13 mouse cellular contexts compared by ENCODE assay signal in the genomic region with DNA sequence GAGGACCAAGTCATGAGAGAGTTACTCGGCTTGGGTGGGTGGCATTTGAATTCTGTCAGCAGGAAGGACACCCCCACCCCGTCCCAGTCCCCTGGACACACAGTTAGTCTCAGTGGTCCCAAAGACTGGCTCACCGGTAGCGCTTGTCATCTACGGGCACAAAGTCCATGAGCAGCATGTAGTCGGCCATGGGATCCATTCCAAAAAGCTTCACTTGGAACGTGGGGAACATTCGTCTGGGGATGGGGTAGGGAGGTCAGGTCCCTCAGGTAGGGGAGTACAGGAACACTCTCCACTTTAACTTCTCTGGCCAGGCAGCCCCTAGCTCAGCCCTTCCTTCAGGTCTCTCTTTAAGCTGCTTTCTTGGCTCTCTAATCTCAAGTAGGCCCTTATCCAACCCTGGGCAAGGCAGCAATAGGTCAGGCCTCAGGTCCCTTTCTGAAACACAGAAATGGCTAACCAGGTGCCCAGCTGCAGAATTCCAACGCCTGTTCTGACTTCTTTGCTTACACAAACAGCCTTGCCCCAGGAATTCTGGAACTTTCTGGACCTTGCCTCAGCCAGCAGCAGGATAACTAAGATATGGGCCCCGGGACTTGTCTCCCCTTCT. TPM values are rescaled to one million over a fixed set of nuclear protein-coding genes. Genes with fewer than 3 reads are reported as not detected.
A peak's percentile ranks its signal among the peaks of the same experiment; 100 is the strongest.
DNase-seq lines count a peak whose midpoint lies in the region; ATAC-seq lines count a peak whose summit lies in the region.
"Had no signal": no experiment of that assay in that cellular context is flagged by ENCODE, and none has a peak within 500 bp of the region (broad histone marks: within the 10 kb centered on the region; RNA-seq: fewer than 3 reads in every experiment).

No protein-coding gene starts in this region.

- H3K36me3 ChIP-seq in heart, embryonic 10.5 days, result no peaks in the 10 kb centered on the region
- H3K36me3 ChIP-seq in midbrain, embryonic 10.5 days, result no peaks in the 10 kb centered on the region
- no peaks in the 10 kb centered on the region for H3K36me3 ChIP-seq in midbrain, embryonic 16.5 days (ENCODE audit: control insufficient read depth, insufficient read depth, low read length)
- H3K36me3 ChIP-seq in hindbrain, embryonic 15.5 days, result no peaks in the 10 kb centered on the region
- no peaks in the 10 kb centered on the region for H3K36me3 ChIP-seq in neural tube, embryonic 13.5 days
- H3K36me3 ChIP-seq in kidney, embryonic 16.5 days (ENCODE audit: insufficient read depth, low read length), result no peaks in the 10 kb centered on the region
- H3K36me3 ChIP-seq: liver, embryonic 12.5 days had no signal

- H3K4me1 ChIP-seq in heart, embryonic 10.5 days, result peaks cover 61% of the 10 kb centered on the region
- H3K4me1 ChIP-seq in midbrain, embryonic 10.5 days, result peaks cover 61% of the 10 kb centered on the region
- H3K4me1 ChIP-seq in midbrain, embryonic 16.5 days (ENCODE audit: control insufficient read depth, insufficient read depth, low read length), result peaks cover 23% of the 10 kb centered on the region
- H3K4me1 ChIP-seq in hindbrain, embryonic 15.5 days (replicated peaks), result peaks cover 40% of the 10 kb centered on the region
- peaks cover 47% of the 10 kb centered on the region for H3K4me1 ChIP-seq in neural tube, embryonic 13.5 days (replicated peaks)
- H3K4me1 ChIP-seq in kidney, embryonic 16.5 days (ENCODE audit: insufficient read depth, low read length), result peaks cover 39% of the 10 kb centered on the region

- peak overlapping the region; percentile 63 for H3K4me3 ChIP-seq in heart, embryonic 10.5 days
- peak overlapping the region; percentile 48; the same call in 1 of the 2 replicates for H3K4me3 ChIP-seq in midbrain, embryonic 10.5 days
- no peak overlapping the region for H3K4me3 ChIP-seq in midbrain, embryonic 16.5 days (ENCODE audit: low read depth, low read length)
- no peak overlapping the region; the same call in 1 of the 2 replicates for H3K4me3 ChIP-seq in hindbrain, embryonic 15.5 days
- peak overlapping the region; percentile 36 for H3K4me3 ChIP-seq in neural tube, embryonic 13.5 days
- no peak overlapping the region for H3K4me3 ChIP-seq in kidney, embryonic 16.5 days (ENCODE audit: low read length)

- no peaks in the 10 kb centered on the region for H3K9me3 ChIP-seq in heart, embryonic 10.5 days
- H3K9me3 ChIP-seq in midbrain, embryonic 10.5 days (replicated peaks), result no peaks in the 10 kb centered on the region
- no peaks in the 10 kb centered on the region for H3K9me3 ChIP-seq in midbrain, embryonic 16.5 days (replicated peaks; ENCODE audit: control insufficient read depth, low read length, poor library complexity, severe bottlenecking)
- H3K9me3 ChIP-seq in hindbrain, embryonic 15.5 days, result no peaks in the 10 kb centered on the region
- no peaks in the 10 kb centered on the region; the same call in 1 of the 2 replicates for H3K9me3 ChIP-seq in neural tube, embryonic 13.5 days
- no peaks in the 10 kb centered on the region for H3K9me3 ChIP-seq in kidney, embryonic 16.5 days (ENCODE audit: low read length)
- H3K9me3 ChIP-seq: liver, embryonic 12.5 days had no signal

- DNase-seq in heart, embryonic 10.5 days (ENCODE audit: low spot score), result no peak
- DNase-seq in heart, postnatal 10 days, result no peak
- DNase-seq in midbrain, embryonic 10.5 days (ENCODE audit: low spot score), result peak; percentile 34
- DNase-seq in kidney, postnatal 4 days, result no peak
- DNase-seq: B cell, adult 2 months; cerebellum, adult 8-10 months had no signal

- intact Hi-C loops in heart, postnatal 10 days (cut with DNase I), result no loop called here

- WGBS in heart, embryonic 10.5 days, result 23% methylated on average over 10 of the region's 10 CpGs
- 5% methylated on average over 10 of the region's 10 CpGs for WGBS in midbrain, embryonic 10.5 days
- 11% methylated on average over 10 of the region's 10 CpGs for WGBS in midbrain, embryonic 16.5 days
- WGBS in hindbrain, embryonic 15.5 days, result 14% methylated on average over 10 of the region's 10 CpGs
- WGBS in neural tube, embryonic 13.5 days, result 4% methylated on average over 10 of the region's 10 CpGs
- 44% methylated on average over 10 of the region's 10 CpGs for WGBS in kidney, embryonic 16.5 days

- no peak for ATAC-seq in midbrain, embryonic 16.5 days
- ATAC-seq in hindbrain, embryonic 15.5 days (ENCODE audit: low FRiP score, low read depth), result no peak
- ATAC-seq in neural tube, embryonic 13.5 days (ENCODE audit: low read depth), result no peak
- no peak for ATAC-seq in kidney, embryonic 16.5 days (ENCODE audit: low FRiP score, low TSS enrichment)
- ATAC-seq: liver, embryonic 12.5 days had no signal

- no peak overlapping the region for H3K4me2 ChIP-seq in midbrain, embryonic 16.5 days (ENCODE audit: low read length)
- 0 out of 2 replicates have a peak overlapping the region, but pooled peaks have one; percentile 59 for H3K4me2 ChIP-seq in hindbrain, embryonic 15.5 days
- peak overlapping the region; percentile 55 for H3K4me2 ChIP-seq in neural tube, embryonic 13.5 days
- H3K4me2 ChIP-seq in kidney, embryonic 16.5 days (replicated peaks; ENCODE audit: low read depth, low read length), result no peak overlapping the region
- H3K4me2 ChIP-seq: liver, embryonic 12.5 days had no signal

- no peak overlapping the region for H3K27ac ChIP-seq in heart, embryonic 10.5 days
- no peak overlapping the region for H3K27ac ChIP-seq in midbrain, embryonic 10.5 days (replicated peaks)
- H3K27ac ChIP-seq in midbrain, embryonic 16.5 days (ENCODE audit: low read length), result no peak overlapping the region
- H3K27ac ChIP-seq in hindbrain, embryonic 15.5 days (replicated peaks), result no peak overlapping the region
- no peak overlapping the region for H3K27ac ChIP-seq in neural tube, embryonic 13.5 days (replicated peaks)
- no peak overlapping the region for H3K27ac ChIP-seq in kidney, embryonic 16.5 days (ENCODE audit: low read length)
- H3K27ac ChIP-seq: liver, embryonic 12.5 days had no signal

- no peak overlapping the region for H3K9ac ChIP-seq in midbrain, embryonic 16.5 days (ENCODE audit: low read depth, low read length)
- no peak overlapping the region for H3K9ac ChIP-seq in hindbrain, embryonic 15.5 days
- no peak overlapping the region for H3K9ac ChIP-seq in neural tube, embryonic 13.5 days
- no peak overlapping the region for H3K9ac ChIP-seq in kidney, embryonic 16.5 days (replicated peaks; ENCODE audit: low read length)
- H3K9ac ChIP-seq: liver, embryonic 12.5 days had no signal

- peaks cover 100% of the 10 kb centered on the region for H3K27me3 ChIP-seq in heart, embryonic 10.5 days (ENCODE audit: insufficient read depth, poor library complexity, severe bottlenecking)
- H3K27me3 ChIP-seq in midbrain, embryonic 10.5 days (ENCODE audit: low read depth, poor library complexity, severe bottlenecking), result peaks cover 100% of the 10 kb centered on the region
- H3K27me3 ChIP-seq in midbrain, embryonic 16.5 days (ENCODE audit: control insufficient read depth, insufficient read depth, low read depth, low read length), result peaks cover 79% of the 10 kb centered on the region
- peaks cover 92% of the 10 kb centered on the region for H3K27me3 ChIP-seq in hindbrain, embryonic 15.5 days
- H3K27me3 ChIP-seq in neural tube, embryonic 13.5 days, result peaks cover 100% of the 10 kb centered on the region
- peaks cover 99% of the 10 kb centered on the region for H3K27me3 ChIP-seq in kidney, embryonic 16.5 days (ENCODE audit: insufficient read depth, low read length)

RNA-seq across cellular contexts. Expression of a gene that starts 5.5 kb away (rescaled TPM):
- 1.00 and 6.9 TPM in 2 replicates for polyA plus RNA-seq in heart, embryonic 10.5 days (2016; fragmentation: Nextera tagmentation; extraction: Ambion mirVana)
- 1 to 10 TPM in 1 of 2 experiments, under 1 TPM in 1; 0.57 to 1.1 TPM for total RNA-seq in heart, postnatal 10 days (2021)
- polyA plus RNA-seq in midbrain, embryonic 10.5 days (2016; fragmentation: Nextera tagmentation; extraction: Ambion mirVana), result 0.97 and 1.7 TPM in 2 replicates
- polyA plus RNA-seq in midbrain, embryonic 16.5 days (2015; fragmentation: Nextera tagmentation; extraction: Ambion mirVana), result 0.33 and 0.66 TPM in 2 replicates
- 1.1 and 1.2 TPM in 2 replicates for polyA plus RNA-seq in hindbrain, embryonic 15.5 days (2015; fragmentation: Nextera tagmentation; extraction: Ambion mirVana)
- 1.5 and 2.2 TPM in 2 replicates for polyA plus RNA-seq in neural tube, embryonic 13.5 days (2015; fragmentation: Nextera tagmentation; extraction: Ambion mirVana)
- polyA plus RNA-seq in kidney, embryonic 16.5 days (2015; fragmentation: Nextera tagmentation; extraction: Ambion mirVana), result 0.26 and 0.32 TPM in 2 replicates
- total RNA-seq: megakaryocyte-erythroid progenitor cell, adult 5-6 weeks; MEL had no signal
- polyA plus RNA-seq: liver, embryonic 12.5 days had no signal

RNA-seq across cellular contexts. Expression of a gene that starts 37.2 kb away (rescaled TPM):
- polyA plus RNA-seq in heart, embryonic 10.5 days (2016; fragmentation: Nextera tagmentation; extraction: Ambion mirVana), result 6.0 and 7.4 TPM in 2 replicates
- total RNA-seq in heart, postnatal 10 days (2021), result 1 to 10 TPM in 1 of 2 experiments, under 1 TPM in 1; 0.77 to 1.2 TPM
- 4.5 and 4.6 TPM in 2 replicates for polyA plus RNA-seq in midbrain, embryonic 10.5 days (2016; fragmentation: Nextera tagmentation; extraction: Ambion mirVana)
- 9.4 and 9.8 TPM in 2 replicates for polyA plus RNA-seq in midbrain, embryonic 16.5 days (2015; fragmentation: Nextera tagmentation; extraction: Ambion mirVana)
- 11.8 and 14.8 TPM in 2 replicates for polyA plus RNA-seq in hindbrain, embryonic 15.5 days (2015; fragmentation: Nextera tagmentation; extraction: Ambion mirVana)
- 9.5 and 13.6 TPM in 2 replicates for polyA plus RNA-seq in neural tube, embryonic 13.5 days (2015; fragmentation: Nextera tagmentation; extraction: Ambion mirVana)
- 0.96 and 1.3 TPM in 2 replicates for polyA plus RNA-seq in kidney, embryonic 16.5 days (2015; fragmentation: Nextera tagmentation; extraction: Ambion mirVana)

RNA-seq across cellular contexts. Expression of a gene that starts 41.2 kb away (rescaled TPM):
- polyA plus RNA-seq in heart, embryonic 10.5 days (2016; fragmentation: Nextera tagmentation; extraction: Ambion mirVana), result 0.26 and 1.1 TPM in 2 replicates
- total RNA-seq in heart, postnatal 10 days (2021), result 1 to 10 TPM; 2.2 to 4.1 TPM
- 3.7 and 5.8 TPM in 2 replicates for polyA plus RNA-seq in midbrain, embryonic 10.5 days (2016; fragmentation: Nextera tagmentation; extraction: Ambion mirVana)
- 23.3 and 24.6 TPM in 2 replicates for polyA plus RNA-seq in midbrain, embryonic 16.5 days (2015; fragmentation: Nextera tagmentation; extraction: Ambion mirVana)
- polyA plus RNA-seq in hindbrain, embryonic 15.5 days (2015; fragmentation: Nextera tagmentation; extraction: Ambion mirVana), result 14.8 and 18.8 TPM in 2 replicates
- polyA plus RNA-seq in neural tube, embryonic 13.5 days (2015; fragmentation: Nextera tagmentation; extraction: Ambion mirVana), result 14.1 and 19.2 TPM in 2 replicates
- 2.1 and 2.6 TPM in 2 replicates for polyA plus RNA-seq in kidney, embryonic 16.5 days (2015; fragmentation: Nextera tagmentation; extraction: Ambion mirVana)
- total RNA-seq: megakaryocyte-erythroid progenitor cell, adult 5-6 weeks had no signal

RNA-seq across cellular contexts. Expression of a gene that starts 44.7 kb away (rescaled TPM):
- polyA plus RNA-seq in heart, embryonic 10.5 days (2016; fragmentation: Nextera tagmentation; extraction: Ambion mirVana), result 4.3 and 11.7 TPM in 2 replicates
- total RNA-seq in heart, postnatal 10 days (2021), result 10 to 100 TPM; 11.3 to 11.6 TPM
- 31.2 and 42.8 TPM in 2 replicates for polyA plus RNA-seq in midbrain, embryonic 10.5 days (2016; fragmentation: Nextera tagmentation; extraction: Ambion mirVana)
- 240 and 262 TPM in 2 replicates for polyA plus RNA-seq in midbrain, embryonic 16.5 days (2015; fragmentation: Nextera tagmentation; extraction: Ambion mirVana)
- polyA plus RNA-seq in hindbrain, embryonic 15.5 days (2015; fragmentation: Nextera tagmentation; extraction: Ambion mirVana), result 192 and 212 TPM in 2 replicates
- 163 and 189 TPM in 2 replicates for polyA plus RNA-seq in neural tube, embryonic 13.5 days (2015; fragmentation: Nextera tagmentation; extraction: Ambion mirVana)
- 17.9 and 21.4 TPM in 2 replicates for polyA plus RNA-seq in kidney, embryonic 16.5 days (2015; fragmentation: Nextera tagmentation; extraction: Ambion mirVana)

Comparison
In these comparisons a context has a peak if more than half of its experiments do, and no peak if none do; other contexts are left out.
1. H3K4me3 ChIP-seq: peak in heart, embryonic 10.5 days (single experiment), midbrain, embryonic 10.5 days (single experiment) and neural tube, embryonic 13.5 days (single experiment); none in midbrain, embryonic 16.5 days (single experiment), hindbrain, embryonic 15.5 days (single experiment) and kidney, embryonic 16.5 days (single experiment).
2. H3K4me2 ChIP-seq: peak in hindbrain, embryonic 15.5 days (single experiment) and neural tube, embryonic 13.5 days (single experiment); none in midbrain, embryonic 16.5 days (single experiment) and kidney, embryonic 16.5 days (single experiment).